Mouse (Mus musculus) midbrain, embryonic 16.5 days (tissue): Measurements from ENCODE around the gene Gm49486. TPM values are rescaled to one million over a fixed set of nuclear protein-coding genes. Genes with fewer than 3 reads are reported as not detected.
A peak's percentile ranks its signal among the peaks of the same experiment; 100 is the strongest.

Experiments used
- ATAC-seq: fragments of 200-750 bp; cut with Nextera tagmentation; 2 replicates; pipeline ENCODE4 v1.8.0; 2017; ENCODE audit warnings: moderate TSS enrichment
- H3K27ac ChIP-seq: fragments of 300-500 bp; sonication (generic); 2 replicates; pipeline ENCODE4 v1.5.1; 2014; ENCODE audit warnings: mild to moderate bottlenecking, low read length, mixed read lengths
- H3K27me3 ChIP-seq: fragments of 300-500 bp; sonication (generic); 2 replicates; pipeline ENCODE4 v1.6.1; 2014; ENCODE audit warnings: low read depth, low read length, mixed read lengths; ENCODE audit not compliant: control insufficient read depth, insufficient read depth
- H3K36me3 ChIP-seq: fragments of 300-500 bp; sonication (generic); 2 replicates; pipeline ENCODE4 v1.6.1; 2014; ENCODE audit warnings: mild to moderate bottlenecking, low read length, moderate library complexity, mixed read lengths; ENCODE audit not compliant: control insufficient read depth, insufficient read depth
- H3K4me1 ChIP-seq: fragments of 300-500 bp; sonication (generic); 2 replicates; pipeline ENCODE4 v1.6.1; 2014; ENCODE audit warnings: mild to moderate bottlenecking, low read length, mixed read lengths; ENCODE audit not compliant: control insufficient read depth, insufficient read depth
- H3K4me2 ChIP-seq: fragments of 300-500 bp; sonication (generic); 2 replicates; pipeline ENCODE4 v1.6.1; 2014; ENCODE audit warnings: mild to moderate bottlenecking, low read length, mixed read lengths
- H3K4me3 ChIP-seq: fragments of 300-500 bp; sonication (generic); 2 replicates; pipeline ENCODE4 v1.5.1; 2014; ENCODE audit warnings: low read depth, mild to moderate bottlenecking, low read length, moderate library complexity, mixed read lengths
- H3K9ac ChIP-seq: fragments of 300-500 bp; sonication (generic); 2 replicates; pipeline ENCODE4 v1.6.1; 2014; ENCODE audit warnings: low read depth, low read length, mixed read lengths
- H3K9me3 ChIP-seq: fragments of 300-500 bp; sonication (generic); replicated peaks from 2 replicates; pipeline ENCODE4 v1.6.1; 2014; ENCODE audit warnings: mild to moderate bottlenecking, low read length, mixed read lengths; ENCODE audit not compliant: control insufficient read depth, poor library complexity, severe bottlenecking
- WGBS: fragments of 180-500 bp; shearing (Covaris S2); extraction: QIAGEN DNeasy Blood & Tissue Kit; methylation state at CpG from one replicate; pipeline ENCODE4 v1.1.7; 2014; 5-methylcytosine and 5-hydroxymethylcytosine counted together
- polyA plus RNA-seq: library from polyadenylated mRNA; unstranded; fragments of >200 nt; fragmentation: Nextera tagmentation; extraction: Ambion mirVana; gene quantifications from 2 replicates; pipeline ENCODE4 v1.2.1, GENCODE M21; 2015

Gene Gm49486
- polyA plus RNA-seq, 1 experiment from 2014 or later: 1.3 TPM

GRCm38 (mm10) chr15:79195492-79195891 lies 33.7 kb upstream of the Gm49486 start:
- 85% methylated on average over 8 of the region's 8 CpGs for WGBS
- Histone ChIP-seq H3K27ac (no peak overlapping the region), H3K36me3 (no peaks in the 10 kb centered on the region), H3K27me3 (no peaks in the 10 kb centered on the region), H3K9me3 (no peaks in the 10 kb centered on the region), H3K4me2 (no peak overlapping the region), H3K4me3 (no peak overlapping the region), H3K9ac (no peak overlapping the region), H3K4me1 (peaks cover 14% of the 10 kb centered on the region)
- ATAC-seq: no peak

- Histone ChIP-seq H3K27me3 (no peaks in the 10 kb centered on the region), H3K27ac (no peak overlapping the region), H3K36me3 (no peaks in the 10 kb centered on the region), H3K4me2 (no peak overlapping the region), H3K4me1 (peaks cover 8% of the 10 kb centered on the region), H3K9me3 (no peaks in the 10 kb centered on the region), H3K9ac (no peak overlapping the region), H3K4me3 (no peak overlapping the region)
- no peak for ATAC-seq
- WGBS: 96% methylated on average over 12 of the region's 12 CpGs
Measured at GRCm38 (mm10) chr15:79199390-79199976, 29.7 kb upstream of the Gm49486 start.

GRCm38 (mm10) chr15:79201491-79202150 lies 27.6 kb upstream of the Gm49486 start:
- no peaks in the 10 kb centered on the region for H3K27me3 ChIP-seq
- peak overlapping the region; percentile 10; the same call in 1 of the 2 replicates for H3K4me2 ChIP-seq
- peak overlapping the region; percentile 22; the same call in 1 of the 2 replicates for H3K9ac ChIP-seq
- no peak overlapping the region for H3K27ac ChIP-seq
- H3K9me3 ChIP-seq: no peaks in the 10 kb centered on the region
- 10% methylated on average over 13 of the region's 13 CpGs for WGBS
- ATAC-seq: peak; percentile 37; the same call in 1 of the 2 replicates
- H3K4me1 ChIP-seq: peaks cover 8% of the 10 kb centered on the region
- no peaks in the 10 kb centered on the region for H3K36me3 ChIP-seq
- no peak overlapping the region for H3K4me3 ChIP-seq

- 34% methylated on average over 10 of the region's 10 CpGs for WGBS
- 0 out of 2 replicates have a peak, but pooled peaks have one; percentile 20 for ATAC-seq
- Histone ChIP-seq H3K9ac (no peak overlapping the region), H3K36me3 (no peaks in the 10 kb centered on the region), H3K27ac (no peak overlapping the region), H3K4me2 (no peak overlapping the region), H3K27me3 (no peaks in the 10 kb centered on the region), H3K4me3 (no peak overlapping the region), H3K4me1 (peaks cover 8% of the 10 kb centered on the region), H3K9me3 (no peaks in the 10 kb centered on the region)
Measured at GRCm38 (mm10) chr15:79202575-79202974, 26.6 kb upstream of the Gm49486 start.

- Histone ChIP-seq H3K4me2 (no peak overlapping the region), H3K9ac (no peak overlapping the region), H3K27me3 (no peaks in the 10 kb centered on the region), H3K4me3 (no peak overlapping the region), H3K4me1 (no peaks in the 10 kb centered on the region), H3K9me3 (no peaks in the 10 kb centered on the region), H3K36me3 (no peaks in the 10 kb centered on the region), H3K27ac (no peak overlapping the region)
- WGBS: 81% methylated on average over 6 of the region's 6 CpGs
- no peak for ATAC-seq
Measured at GRCm38 (mm10) chr15:79208211-79208610, 21.0 kb upstream of the Gm49486 start.

GRCm38 (mm10) chr15:79208758-79209439 lies 20.3 kb upstream of the Gm49486 start:
- H3K27me3 ChIP-seq: no peaks in the 10 kb centered on the region
- H3K4me1 ChIP-seq: no peaks in the 10 kb centered on the region
- WGBS: 71% methylated on average over 27 of the region's 27 CpGs
- H3K4me3 ChIP-seq: no peak overlapping the region
- no peak for ATAC-seq
- H3K36me3 ChIP-seq: no peaks in the 10 kb centered on the region
- no peak overlapping the region for H3K4me2 ChIP-seq
- no peak overlapping the region for H3K27ac ChIP-seq
- H3K9me3 ChIP-seq: no peaks in the 10 kb centered on the region
- no peak overlapping the region for H3K9ac ChIP-seq

GRCm38 (mm10) chr15:79210357-79210756 lies 18.8 kb upstream of the Gm49486 start:
- no peaks in the 10 kb centered on the region for H3K27me3 ChIP-seq
- H3K4me3 ChIP-seq: no peak overlapping the region
- no peaks in the 10 kb centered on the region for H3K36me3 ChIP-seq
- 79% methylated on average over 2 of the region's 2 CpGs for WGBS
- H3K9ac ChIP-seq: no peak overlapping the region
- no peak for ATAC-seq
- no peak overlapping the region for H3K27ac ChIP-seq
- no peaks in the 10 kb centered on the region for H3K9me3 ChIP-seq
- no peaks in the 10 kb centered on the region for H3K4me1 ChIP-seq
- H3K4me2 ChIP-seq: no peak overlapping the region

- no peak overlapping the region for H3K4me3 ChIP-seq
- no peak overlapping the region for H3K4me2 ChIP-seq
- H3K27ac ChIP-seq: no peak overlapping the region
- 88% methylated on average over 26 of the region's 26 CpGs for WGBS
- H3K27me3 ChIP-seq: no peaks in the 10 kb centered on the region
- ATAC-seq: no peak
- no peak overlapping the region for H3K9ac ChIP-seq
- no peaks in the 10 kb centered on the region for H3K36me3 ChIP-seq
- H3K9me3 ChIP-seq: no peaks in the 10 kb centered on the region
- no peaks in the 10 kb centered on the region for H3K4me1 ChIP-seq
Measured at GRCm38 (mm10) chr15:79212750-79213446, 16.3 kb upstream of the Gm49486 start.
